Mouse (Mus musculus): Measurements from ENCODE around the gene Rbms1. TPM values are rescaled to one million over a fixed set of nuclear protein-coding genes. Genes with fewer than 3 reads are reported as not detected.

Rbms1 gene
- total RNA-seq, 2 experiments from 2014 or later, result 12.1 to 17.5 TPM

DNA sequence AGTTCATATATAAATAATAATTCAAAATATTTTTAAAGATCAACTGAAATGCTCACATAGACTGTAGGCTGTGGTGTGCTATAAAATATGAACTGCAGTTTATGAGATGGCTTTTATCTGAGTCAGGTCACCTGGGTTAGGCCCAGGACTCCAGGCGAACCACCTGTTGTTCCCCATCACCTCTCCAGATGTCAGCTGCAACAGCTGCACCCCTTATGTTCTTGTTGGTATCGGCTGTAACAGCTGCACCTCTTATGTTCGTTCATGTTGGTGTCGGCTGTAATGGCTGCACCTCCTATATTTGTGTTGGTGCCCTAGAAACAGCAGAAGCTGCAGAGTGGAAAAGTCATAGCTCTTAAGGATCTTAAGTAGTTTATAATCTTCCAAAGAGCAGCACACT is 252.7 kb downstream of the Rbms1 start:
- Histone ChIP-seq H3K27ac (no peak overlapping the region), H3K4me3 (no peak overlapping the region)
- TF ChIP-seq CTCF (conservative IDR thresholded peaks at IDR 0.05), result no peak
- no peak for DNase-seq (ENCODE audit: low spot score in 2 of 2)

DNA sequence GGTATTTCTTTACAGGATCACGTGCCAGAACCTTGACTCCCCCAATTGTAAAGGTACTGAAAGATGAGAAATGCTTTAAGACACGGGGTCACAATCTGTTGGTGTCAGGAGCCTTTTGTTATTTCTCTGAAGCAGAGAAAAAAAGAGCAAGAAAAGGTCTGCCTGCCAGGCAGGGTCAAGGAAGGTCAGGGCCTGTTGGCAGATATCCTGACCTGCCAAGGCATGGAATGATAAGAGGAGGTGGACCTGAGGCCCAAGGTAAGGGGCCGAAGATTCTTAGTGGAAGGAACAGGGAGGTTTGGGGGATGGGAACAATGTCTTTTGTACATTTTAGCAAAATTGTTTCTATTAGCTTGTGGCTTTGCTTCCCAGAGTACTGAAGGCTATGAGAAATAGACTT is 254.3 kb downstream of the Rbms1 start:
- no peak for DNase-seq (ENCODE audit: low spot score in 2 of 2)
- no peak for TF ChIP-seq CTCF (conservative IDR thresholded peaks at IDR 0.05)
- H3K27ac ChIP-seq, result no peak overlapping the region
- no peak overlapping the region for H3K4me3 ChIP-seq

DNA sequence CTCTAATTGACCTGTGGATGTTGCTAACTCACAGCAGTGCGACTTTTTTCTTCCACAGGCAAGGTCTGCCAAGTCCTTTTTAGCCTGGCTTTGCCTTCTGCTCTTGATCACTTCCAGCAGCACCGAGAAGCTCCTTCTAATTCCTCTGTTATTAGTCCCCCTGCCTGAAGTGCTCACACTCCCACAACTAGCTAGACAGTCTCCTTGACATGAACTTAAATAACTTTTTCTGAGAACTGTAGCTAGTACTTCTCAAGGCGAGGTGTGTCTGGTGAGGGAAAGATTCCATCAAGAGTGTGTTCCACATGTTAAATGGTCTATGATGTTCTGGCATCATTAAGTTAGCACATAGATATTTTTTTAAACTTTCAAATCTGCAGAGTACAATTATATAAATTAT is 256.1 kb downstream of the Rbms1 start:
- H3K27ac ChIP-seq, result no peak overlapping the region
- DNase-seq (ENCODE audit: low spot score in 2 of 2), result no peak
- H3K4me3 ChIP-seq, result no peak overlapping the region
- no peak for TF ChIP-seq CTCF (conservative IDR thresholded peaks at IDR 0.05)

DNA sequence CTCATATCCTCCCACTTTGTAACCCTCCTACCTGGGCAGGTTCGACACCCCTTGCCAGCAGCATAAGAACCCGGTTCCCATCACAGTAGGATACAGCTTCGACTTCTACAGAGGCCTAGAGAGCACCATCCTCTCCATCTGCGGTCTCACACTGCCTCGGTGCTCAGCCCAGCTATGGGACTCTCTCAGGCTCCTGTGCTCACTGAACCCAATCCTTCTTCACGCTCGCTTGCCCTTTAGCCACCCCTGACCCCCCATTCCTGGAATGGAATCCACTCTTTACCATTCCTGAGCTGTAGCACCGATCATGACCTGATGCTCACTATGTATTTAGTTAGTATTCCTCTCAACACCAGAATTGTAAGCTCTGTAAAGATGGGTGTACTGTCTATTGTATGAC is 257.6 kb downstream of the Rbms1 start:
- H3K27ac ChIP-seq, result no peak overlapping the region
- TF ChIP-seq CTCF (conservative IDR thresholded peaks at IDR 0.05), result no peak

DNA sequence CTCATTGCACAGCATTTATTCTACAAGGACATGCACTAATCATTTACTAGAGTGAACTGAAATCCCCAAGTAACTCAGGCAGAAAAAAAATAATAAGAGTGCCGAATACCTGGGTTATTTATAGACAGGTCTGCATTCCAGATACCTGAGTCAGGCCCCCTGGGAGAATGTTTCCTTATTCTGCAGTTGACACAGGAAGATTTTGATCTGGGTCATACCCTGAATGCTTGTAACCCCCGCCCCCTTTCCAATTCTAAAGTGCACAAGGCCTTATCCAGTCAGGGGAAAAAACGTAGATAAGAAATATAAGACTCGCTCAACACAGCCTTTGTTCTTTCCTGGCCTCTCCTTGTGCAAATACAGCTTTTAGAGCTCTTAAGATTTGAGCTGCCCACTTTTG is 259.7 kb downstream of the Rbms1 start:
- TF ChIP-seq CTCF (conservative IDR thresholded peaks at IDR 0.05), result no peak
- DNase-seq (ENCODE audit: low spot score in 2 of 2), result no peak
- Histone ChIP-seq H3K4me3 (no peak overlapping the region), H3K27ac (no peak overlapping the region)

More for the DNA sequence above, 257.6 kb downstream of the Rbms1 start:
- DNase-seq (ENCODE audit: low spot score in 2 of 2), result no peak
- H3K4me3 ChIP-seq, result no peak overlapping the region

DNA sequence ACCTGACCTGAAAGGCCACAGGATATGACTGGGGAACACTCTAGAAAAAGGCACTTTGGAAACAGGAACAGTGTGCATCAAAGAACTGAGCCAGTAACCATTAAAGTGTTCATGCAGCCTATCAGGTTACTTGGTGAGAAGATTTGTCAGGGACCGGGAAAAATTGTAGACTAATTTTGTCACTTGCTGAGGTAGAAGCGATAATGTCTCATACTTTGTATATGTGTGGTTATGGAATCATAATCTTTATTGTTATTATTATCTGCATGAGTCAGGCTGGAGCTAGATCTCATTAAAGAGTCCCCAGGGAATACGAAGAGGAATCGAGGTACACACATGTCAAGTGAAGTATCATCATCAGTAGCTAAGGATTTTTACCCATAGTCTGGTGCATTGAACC is 262.0 kb downstream of the Rbms1 start:
- no peak for DNase-seq (ENCODE audit: low spot score in 2 of 2)
- H3K4me3 ChIP-seq, result no peak overlapping the region
- no peak for TF ChIP-seq CTCF (conservative IDR thresholded peaks at IDR 0.05)

More for the DNA sequence above, 262.0 kb downstream of the Rbms1 start:
- no peak overlapping the region for H3K27ac ChIP-seq

Other genes starting within 250 kb of the Rbms1 start
- gene Itgb6, start 240.5 kb downstream of the Rbms1 start, total RNA-seq (2021), result not detected

All from layer of hippocampus, adult 2 months (tissue).